Mouse (Mus musculus) heart, adult 9 months (tissue): ENCODE measurements at regions not wholly inside any gene's neighbourhood (a gene's known extent, or its start where the extent isn't known, plus 50 kb on each side); places are given as distances from the start of the nearest gene placed in this dataset.

Experiments
- DNase-seq, 2 experiments: peaks; one replicate each; pipeline ENCODE4 v3.0.0; 2022; ENCODE audit warnings: low spot score in 2 of 2

- DNase-seq, result no peak
Measured at GRCm38 (mm10) chr4:127419786-127420120, 61.8 kb upstream of the Gjb5 start.

GRCm38 (mm10) chr4:127419062-127419785 lies 61.2 kb upstream of the Gjb5 start:
- peak in 1 of 2 experiments; percentile 10 for DNase-seq

GRCm38 (mm10) chr4:127416906-127417305 lies 58.9 kb upstream of the Gjb5 start:
- DNase-seq, result no peak

- DNase-seq, result no peak
Measured at GRCm38 (mm10) chr4:127413997-127414964, 56.3 kb upstream of the Gjb5 start.
